Mouse (Mus musculus) kidney, adult 18-20 months (tissue): Measurements from ENCODE around the gene Lonp2.

Experiments
- DNase-seq: peaks from one replicate; pipeline ENCODE4 v3.0.0; 2021

The Lonp2 gene

GRCm38 (mm10) chr8:86718332-86718994 lies 94.6 kb downstream of the Lonp2 start:
- DNase-seq: no peak

GRCm38 (mm10) chr8:86719368-86719767 lies 95.5 kb downstream of the Lonp2 start:
- DNase-seq: no peak

- DNase-seq: no peak
These were observed 97.1 kb downstream of the Lonp2 start for GRCm38 (mm10) chr8:86720756-86721459.

- DNase-seq: no peak
These were observed 97.6 kb downstream of the Lonp2 start for GRCm38 (mm10) chr8:86721490-86721889.

GRCm38 (mm10) chr8:86726959-86727358 lies 103.1 kb downstream of the Lonp2 start:
- no peak for DNase-seq

- peak; percentile 50 for DNase-seq
These were observed 104.5 kb downstream of the Lonp2 start for GRCm38 (mm10) chr8:86728224-86728950.

GRCm38 (mm10) chr8:86730303-86730702 lies 106.5 kb downstream of the Lonp2 start:
- DNase-seq: no peak

- no peak for DNase-seq
These were observed 107.0 kb downstream of the Lonp2 start for GRCm38 (mm10) chr8:86730860-86731259.

GRCm38 (mm10) chr8:86734171-86734570 lies 110.3 kb downstream of the Lonp2 start:
- DNase-seq: no peak

GRCm38 (mm10) chr8:86734954-86735353 lies 111.1 kb downstream of the Lonp2 start:
- no peak for DNase-seq

- DNase-seq: no peak
These were observed 111.7 kb downstream of the Lonp2 start for GRCm38 (mm10) chr8:86735446-86736111.

GRCm38 (mm10) chr8:86740899-86741298 lies 117.1 kb downstream of the Lonp2 start:
- no peak for DNase-seq

GRCm38 (mm10) chr8:86741627-86742026 lies 117.8 kb downstream of the Lonp2 start:
- no peak for DNase-seq

- no peak for DNase-seq
These were observed 118.9 kb downstream of the Lonp2 start for GRCm38 (mm10) chr8:86742605-86743345.

GRCm38 (mm10) chr8:86744313-86745220 lies 120.7 kb downstream of the Lonp2 start:
- no peak for DNase-seq

- peak; percentile 83 for DNase-seq
These were observed 121.5 kb downstream of the Lonp2 start, which contains the start of the genes Gm10638 and Siah1a for GRCm38 (mm10) chr8:86745221-86745934. Gm10638 (plus strand) TSS chr8:86745699. Siah1a (minus strand) TSS chr8:86745934.

- DNase-seq: peak; percentile 96
These were observed 122.1 kb downstream of the Lonp2 start for GRCm38 (mm10) chr8:86745935-86746441.

GRCm38 (mm10) chr8:86746511-86746910 lies 122.7 kb downstream of the Lonp2 start:
- DNase-seq: no peak

- DNase-seq: no peak
These were observed 126.0 kb downstream of the Lonp2 start for GRCm38 (mm10) chr8:86749842-86750241.
